Mouse (Mus musculus) urinary bladder, postnatal 10 days (tissue): ENCODE data around the gene Bag1.

Experiments
- DNase-seq: peaks from one replicate; pipeline ENCODE4 v3.0.0; 2022; ENCODE audit warnings: low spot score

Bag1 gene

DNA sequence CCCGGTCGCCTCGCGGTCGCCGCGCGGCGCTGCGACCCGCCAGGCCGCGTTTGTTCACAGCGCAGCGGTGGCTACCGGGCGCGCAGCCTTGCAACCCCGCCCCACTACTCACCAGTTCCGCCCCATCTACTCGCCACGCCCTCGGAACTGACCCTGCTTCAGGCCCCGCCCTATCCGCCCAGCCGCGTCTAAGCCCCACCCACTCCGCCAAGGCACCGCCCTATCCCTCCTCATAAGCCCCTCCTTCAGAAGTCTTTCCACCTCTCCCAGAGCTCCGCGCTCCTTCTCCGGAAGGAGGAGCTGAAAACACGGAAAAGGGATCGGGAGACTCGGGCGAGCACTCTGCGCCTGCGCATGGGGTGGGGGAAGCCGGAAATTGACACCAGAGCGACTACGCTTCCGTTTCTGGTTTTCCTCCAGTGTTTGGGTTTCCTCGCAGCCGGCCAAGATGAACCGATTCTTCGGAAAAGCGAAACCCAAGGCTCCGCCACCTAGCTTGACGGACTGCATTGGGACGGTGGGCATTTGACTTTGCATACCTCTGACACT lies at the start of gene Bag1, which contains the start of gene Chmp5:
Gene Bag1 (minus strand): TSS at position 135 of the 549 bp plus-strand sequence.
Gene Chmp5 (plus strand): TSS at position 248 of the 549 bp plus-strand sequence.
- DNase-seq: peak; percentile 94

DNA sequence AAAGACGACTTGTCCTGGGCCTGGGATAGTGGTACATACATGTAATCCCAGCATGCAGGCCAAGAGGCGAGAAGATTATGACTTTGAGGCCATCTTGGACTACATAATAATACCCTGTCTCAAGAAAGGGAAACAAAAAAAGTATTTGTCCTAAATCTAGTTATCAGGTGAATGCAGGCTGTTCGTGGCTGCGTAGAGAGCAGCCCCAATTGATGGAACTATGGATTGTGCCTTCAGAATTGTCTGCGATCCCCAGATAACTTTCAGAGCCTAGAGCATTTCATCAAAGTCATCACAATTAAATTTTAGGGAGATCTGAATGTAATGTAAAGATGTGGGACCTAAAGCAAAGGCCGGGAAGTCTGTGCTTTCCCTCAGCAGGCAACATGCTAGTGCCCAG lies 48.2 kb upstream of the Bag1 start:
- DNase-seq: no peak

DNA sequence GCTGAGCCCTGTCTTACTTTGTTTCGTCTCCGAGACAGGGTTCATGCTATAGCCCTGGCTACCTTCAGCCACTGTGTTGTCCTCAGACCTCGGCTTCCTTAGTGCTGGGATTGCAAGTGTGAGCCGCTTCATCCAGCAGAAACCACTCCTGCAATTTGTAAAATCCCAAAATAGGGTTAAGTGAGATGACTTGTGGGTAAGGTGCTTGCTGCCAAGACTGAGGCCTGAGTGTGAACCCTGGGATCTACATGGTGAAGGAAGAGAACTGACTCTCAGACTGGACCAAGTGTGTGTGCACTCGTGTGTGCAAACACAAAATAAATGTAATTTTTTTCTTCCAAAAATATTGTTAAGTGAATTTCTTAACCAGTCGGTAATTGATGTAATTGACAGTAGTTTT lies 41.5 kb upstream of the Bag1 start:
- no peak for DNase-seq

DNA sequence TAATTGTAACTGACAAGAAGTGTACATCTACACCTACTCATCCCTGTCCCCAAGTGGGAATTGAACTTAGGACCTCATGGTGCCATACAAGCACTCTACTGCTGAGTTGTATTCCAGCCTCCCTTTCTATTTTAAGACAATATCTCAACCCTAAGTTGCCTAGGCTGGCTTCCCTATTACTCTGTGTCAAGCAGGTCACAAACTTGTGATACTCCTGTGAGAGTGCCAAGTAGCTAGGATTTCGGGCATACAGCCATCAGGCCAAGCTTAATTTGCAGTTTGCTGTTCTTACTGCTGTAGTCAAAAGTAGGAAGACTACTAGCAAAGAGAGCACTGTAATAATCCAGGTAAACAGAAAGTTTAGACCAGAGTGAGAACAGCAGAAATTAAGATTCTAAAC lies 35.6 kb upstream of the Bag1 start:
- DNase-seq: no peak

DNA sequence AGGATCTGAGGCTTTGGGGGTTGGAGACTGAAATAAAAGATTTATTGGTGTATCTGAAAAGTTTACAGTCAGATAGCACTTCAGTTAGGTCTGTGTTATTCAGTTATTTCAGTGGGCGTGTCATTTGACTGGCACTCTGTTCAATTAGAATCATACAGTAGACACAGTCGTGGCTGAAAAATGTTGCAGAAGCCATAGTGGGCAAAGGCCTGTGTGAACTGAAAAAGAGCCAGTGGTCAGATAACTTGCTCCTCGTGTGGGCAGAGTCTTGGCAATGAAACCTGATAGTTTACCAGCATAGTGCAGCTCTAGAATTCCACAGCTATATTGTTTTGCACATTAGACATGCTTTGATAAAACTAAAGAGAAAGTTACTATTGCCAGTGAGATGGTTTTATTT lies 34.4 kb upstream of the Bag1 start:
- no peak for DNase-seq

DNA sequence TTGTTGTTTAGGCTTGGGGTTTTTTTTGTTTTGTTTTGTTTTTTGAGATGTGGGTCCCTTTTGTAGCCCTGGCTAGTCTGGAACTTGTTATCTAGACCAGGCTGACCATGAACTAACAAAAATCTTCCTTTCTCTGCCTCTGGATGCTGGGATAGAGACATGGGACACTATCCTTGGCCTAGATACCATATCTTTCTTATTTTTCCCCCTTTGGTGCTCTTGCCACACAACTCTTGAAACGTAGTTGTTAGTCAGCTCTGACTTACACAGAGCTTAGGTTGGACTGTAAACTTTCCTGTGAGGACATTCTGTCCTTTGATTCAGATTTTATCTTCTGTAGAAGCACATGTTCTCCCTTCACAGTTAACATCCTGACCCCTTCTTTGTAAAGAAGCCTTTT lies 31.3 kb upstream of the Bag1 start:
- DNase-seq: no peak

DNA sequence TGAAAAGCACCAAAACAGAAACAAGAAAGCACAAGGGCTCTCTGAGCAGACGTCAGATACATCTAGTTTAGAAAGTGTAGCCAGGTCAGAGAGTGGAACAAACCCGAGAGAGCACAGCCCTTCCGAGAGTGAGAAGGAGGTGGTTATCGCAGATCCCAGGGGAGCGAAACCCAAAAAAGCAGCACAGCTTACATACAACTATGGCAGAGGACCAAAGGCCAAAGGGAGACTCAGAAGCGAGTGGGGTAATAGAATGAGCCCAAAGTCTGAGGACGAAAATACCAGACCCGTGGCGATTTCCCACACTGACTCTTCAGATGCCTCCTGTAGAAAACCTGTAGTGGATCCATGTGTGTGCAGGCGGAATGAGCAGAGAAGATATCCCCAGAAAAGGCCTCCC lies 28.6 kb upstream of the Bag1 start:
- no peak for DNase-seq

DNA sequence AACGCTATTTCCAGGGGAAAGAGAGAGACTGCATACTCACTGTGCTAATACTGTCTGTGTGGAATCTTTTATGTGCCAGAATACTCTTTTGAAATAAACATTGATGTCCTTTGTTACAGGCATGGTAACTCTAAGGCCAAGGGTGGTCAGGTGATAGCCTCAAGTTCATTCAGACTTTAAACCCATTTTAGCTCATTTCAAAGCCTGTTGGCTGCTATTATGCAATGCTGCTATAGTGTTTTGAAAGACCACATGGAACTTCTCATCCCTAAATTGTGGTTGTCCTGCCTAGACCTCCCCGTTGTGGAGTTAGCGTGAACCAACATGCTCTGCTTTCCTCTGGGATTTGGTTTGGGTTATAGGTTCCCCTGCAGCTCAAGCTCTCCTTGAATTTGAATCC lies 27.6 kb upstream of the Bag1 start:
- no peak for DNase-seq

DNA sequence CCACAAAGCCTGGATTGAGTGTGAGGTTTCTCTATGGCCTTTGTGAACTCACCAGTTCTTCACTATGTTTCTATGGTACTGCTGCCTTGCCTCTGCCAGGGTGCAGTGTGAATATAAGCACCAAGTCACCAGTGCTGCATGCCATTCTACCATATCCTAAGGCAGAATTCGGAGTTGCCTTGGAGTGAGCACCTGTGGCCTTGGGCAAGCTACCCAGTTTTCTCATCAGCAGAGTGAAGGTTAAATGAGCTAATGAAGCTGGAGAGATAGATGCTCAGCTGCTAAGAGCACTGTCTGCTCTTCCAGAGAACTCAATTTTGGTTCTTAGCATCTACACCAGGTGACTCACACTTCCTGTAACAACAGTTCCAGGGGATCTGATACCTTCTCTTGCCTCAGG lies 25.9 kb upstream of the Bag1 start:
- DNase-seq: no peak

DNA sequence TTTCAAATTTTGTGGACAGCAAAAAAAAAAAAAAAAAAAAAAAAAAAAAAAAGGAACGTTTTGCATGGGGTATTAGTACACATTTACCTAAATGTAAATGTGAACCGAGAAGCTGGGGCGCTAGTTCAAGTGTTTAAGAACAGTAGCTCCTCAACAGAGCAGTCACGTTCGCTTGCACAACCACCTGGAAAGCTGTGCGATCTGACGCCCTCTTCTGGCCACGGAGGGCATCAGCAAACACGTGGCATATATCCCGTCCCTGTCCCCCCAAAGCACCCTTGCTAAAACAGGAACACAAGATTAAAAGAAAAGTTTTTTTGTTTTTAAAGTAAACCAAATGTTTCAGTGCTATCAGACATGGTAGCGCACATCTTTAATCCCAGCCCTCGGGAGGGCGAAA lies 23.6 kb upstream of the Bag1 start:
- no peak for DNase-seq

DNA sequence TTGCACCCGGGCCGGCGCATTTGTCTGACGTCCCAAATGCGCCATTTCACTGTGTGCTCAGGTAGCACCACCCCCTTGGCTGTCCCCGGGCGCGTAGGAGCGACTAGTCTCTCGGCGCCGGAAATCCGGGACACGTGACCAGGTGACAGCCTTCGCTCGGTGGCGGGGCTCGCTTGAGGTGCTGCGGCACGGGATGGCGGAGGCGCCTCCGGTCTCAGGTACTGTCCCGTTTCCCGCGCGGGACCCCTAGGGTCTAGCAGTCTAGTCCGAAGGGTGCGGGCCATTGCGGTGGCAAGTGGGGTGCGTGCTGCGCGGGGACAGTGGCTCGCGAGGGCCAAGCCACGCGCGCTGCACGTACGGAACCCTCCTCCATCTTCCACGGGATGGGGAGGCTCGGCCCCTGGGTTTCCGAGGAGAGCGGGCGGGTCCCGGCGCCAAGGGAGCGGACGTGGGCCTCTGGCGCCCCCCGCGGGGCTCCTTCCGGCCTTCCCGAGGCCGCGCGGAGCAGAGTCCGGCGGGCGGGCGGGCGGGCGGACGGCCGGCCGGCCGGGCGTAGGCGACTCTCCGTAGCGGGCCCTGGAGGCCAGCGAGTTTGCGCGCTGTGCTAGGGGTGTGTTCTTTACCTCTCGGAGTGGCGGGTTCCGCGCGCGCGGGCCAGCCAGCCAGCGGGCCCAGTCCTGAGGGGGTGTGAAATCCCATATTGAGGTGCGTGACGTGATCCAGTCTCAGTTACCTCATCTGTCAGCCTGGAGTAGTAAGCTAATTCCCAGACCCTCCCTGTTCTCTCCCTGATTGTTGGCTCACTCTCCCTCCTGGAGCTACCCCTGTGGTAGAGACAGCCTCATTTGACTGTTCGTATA lies 23.0 kb upstream of the Bag1 start, which contains the start of gene Nfx1:
Gene Nfx1 (plus strand): TSS at position 65 of the 860 bp plus-strand sequence.
- DNase-seq: peak; percentile 86

DNA sequence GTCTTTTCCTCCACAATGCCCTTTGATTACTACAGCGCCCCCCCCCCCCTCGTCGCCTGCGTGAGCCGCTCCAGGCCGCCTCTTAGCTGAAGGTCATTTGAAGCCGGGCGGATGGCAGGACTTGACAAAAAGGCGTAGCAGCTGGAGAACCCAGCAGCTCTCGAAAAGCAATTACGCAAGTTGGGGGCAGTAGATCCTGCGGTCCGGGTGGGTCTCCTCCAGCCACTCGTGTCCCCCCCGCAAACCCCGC lies 22.4 kb upstream of the Bag1 start:
- DNase-seq: no peak

DNA sequence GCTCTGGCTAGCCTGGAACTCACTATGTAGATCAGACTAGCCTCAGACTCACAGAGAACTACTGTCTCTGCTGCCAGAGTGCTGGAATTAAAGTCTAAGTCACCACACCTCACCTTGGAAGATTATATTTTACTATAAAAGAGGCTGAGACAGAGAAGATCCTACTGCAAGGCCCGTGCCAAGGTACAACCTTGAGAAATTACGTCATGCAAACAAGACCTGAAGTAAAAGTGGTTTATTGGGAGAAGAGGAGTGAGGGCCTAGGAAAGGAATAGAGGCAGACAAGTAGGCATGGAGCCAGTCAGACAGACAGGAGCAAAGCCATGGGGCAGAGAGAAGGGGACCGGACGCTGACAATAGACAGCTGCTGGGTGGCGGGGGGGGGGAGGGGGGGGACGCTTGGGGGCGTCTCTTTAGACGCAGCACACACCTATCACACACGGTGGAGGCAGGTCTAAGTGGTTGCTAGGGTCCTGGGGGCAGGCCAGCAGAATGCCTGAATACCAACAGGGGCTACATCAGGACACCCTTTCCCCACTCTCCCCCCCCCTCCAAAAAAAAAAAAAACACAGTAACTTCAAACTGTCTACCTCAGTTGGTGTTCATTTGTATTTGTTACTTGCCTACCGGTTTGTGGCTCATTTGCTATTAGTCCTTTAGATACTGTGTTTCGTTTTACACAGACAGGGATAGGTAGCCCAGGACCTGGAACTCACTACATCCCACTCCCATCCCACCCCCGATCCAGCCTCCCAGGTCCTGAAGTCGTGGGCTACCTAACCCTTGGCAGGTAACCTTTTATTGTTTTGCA lies 21.9 kb upstream of the Bag1 start:
- no peak for DNase-seq

DNA sequence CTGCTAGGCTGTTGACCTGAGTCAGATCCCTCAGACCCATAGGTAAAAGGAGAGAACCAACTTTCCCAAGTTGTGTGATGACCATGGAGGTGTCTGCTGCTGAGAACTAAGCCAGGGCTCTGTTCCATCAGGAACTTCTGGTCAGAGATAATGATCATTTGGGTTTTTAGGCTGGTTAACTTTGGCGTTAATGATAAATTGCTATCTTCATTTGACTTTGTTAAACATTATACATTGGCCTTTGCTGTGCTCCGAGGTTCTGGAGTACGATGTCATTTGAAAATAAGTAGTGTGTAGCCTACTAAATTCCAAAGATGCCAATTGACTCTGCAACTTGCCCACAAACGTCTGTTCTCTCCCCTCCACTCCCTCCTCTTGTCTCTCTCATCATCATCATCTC lies 21.1 kb upstream of the Bag1 start:
- DNase-seq: no peak

DNA sequence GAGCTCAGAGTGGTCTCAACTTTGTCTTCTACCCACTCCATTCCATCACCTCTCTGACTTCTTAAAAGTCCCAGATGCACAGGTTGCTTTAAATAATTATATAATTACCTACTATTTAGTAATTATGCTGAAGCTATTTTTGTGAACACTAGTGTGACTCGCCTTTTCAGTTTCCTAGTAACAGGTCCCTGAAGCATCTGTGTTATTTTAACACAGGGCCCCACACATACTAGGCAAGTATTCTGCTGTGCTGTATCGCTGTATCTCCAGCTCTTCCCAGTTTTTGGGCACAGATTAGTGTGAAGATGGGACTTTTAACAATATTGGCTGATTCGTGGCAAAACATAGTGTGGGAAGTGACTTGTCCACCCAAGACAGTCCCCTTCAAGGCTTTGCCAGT lies 15.4 kb upstream of the Bag1 start:
- no peak for DNase-seq

DNA sequence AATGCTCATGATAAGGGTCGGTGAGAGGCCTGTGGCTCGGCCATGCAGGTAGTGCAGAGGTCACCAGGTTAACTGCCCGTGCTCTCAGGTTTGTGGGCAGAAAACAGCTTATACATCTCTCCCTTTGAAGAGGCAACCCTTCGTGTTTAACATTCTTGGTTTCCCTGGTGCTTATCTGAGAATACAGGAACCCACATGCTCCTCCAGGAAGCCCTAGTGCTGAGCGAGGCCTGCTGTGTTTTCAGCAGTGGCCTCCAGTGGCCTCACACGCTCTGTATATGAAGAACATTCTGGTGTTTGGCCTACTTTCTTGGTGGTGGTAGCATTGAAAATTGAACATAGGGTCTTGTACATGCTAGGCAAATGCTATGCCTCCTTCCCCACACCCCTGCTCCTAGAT lies 7.8 kb upstream of the Bag1 start:
- no peak for DNase-seq

DNA sequence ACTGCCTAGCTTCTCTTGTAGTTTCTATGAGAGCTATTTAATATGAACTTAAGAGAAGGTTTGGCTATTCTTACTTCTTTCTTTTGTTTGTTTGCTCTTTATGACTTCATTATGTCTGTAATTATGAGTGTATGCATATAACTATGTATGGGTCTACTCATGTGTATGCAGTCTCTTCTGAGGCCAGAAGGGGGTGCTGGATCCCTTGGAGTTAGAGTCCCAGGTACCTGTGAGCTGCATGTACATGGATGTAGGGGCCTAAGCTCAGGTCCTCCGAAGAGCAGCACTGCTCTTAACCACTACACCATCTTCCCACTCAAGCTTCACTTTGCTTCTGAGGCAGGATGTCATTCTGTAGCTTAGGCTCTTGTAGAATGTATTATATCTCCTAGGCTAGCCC lies 5.4 kb upstream of the Bag1 start:
- DNase-seq: no peak

DNA sequence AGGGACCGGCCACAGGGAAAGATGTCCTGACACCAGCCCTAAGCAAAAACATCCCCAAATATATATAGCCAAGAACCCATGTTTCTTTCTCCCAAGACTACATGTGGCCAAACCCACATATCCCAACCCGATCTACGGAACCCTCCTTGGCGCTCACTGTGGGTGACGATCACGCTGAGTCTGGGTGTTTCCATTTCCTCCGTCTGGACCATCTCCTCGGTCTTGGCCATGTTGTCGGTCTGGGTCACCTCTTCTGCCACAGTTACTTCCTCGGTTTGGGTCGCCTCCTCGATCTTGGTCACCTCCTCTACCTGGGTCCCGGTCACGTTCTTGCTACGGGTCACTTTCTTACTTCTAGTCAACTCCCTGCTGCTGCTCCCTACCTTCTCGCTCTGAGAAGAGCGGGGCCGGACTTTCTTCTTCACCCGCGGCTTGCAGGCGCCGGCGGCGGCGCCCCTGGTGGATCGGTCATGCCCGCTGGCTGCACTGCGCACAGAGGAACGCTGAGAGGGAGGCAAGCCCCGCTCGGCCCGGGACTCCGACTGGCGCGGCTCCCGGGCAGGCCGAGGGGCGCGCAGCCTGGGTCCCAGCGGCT lies 432 bp downstream of the Bag1 start:
- no peak for DNase-seq

DNA sequence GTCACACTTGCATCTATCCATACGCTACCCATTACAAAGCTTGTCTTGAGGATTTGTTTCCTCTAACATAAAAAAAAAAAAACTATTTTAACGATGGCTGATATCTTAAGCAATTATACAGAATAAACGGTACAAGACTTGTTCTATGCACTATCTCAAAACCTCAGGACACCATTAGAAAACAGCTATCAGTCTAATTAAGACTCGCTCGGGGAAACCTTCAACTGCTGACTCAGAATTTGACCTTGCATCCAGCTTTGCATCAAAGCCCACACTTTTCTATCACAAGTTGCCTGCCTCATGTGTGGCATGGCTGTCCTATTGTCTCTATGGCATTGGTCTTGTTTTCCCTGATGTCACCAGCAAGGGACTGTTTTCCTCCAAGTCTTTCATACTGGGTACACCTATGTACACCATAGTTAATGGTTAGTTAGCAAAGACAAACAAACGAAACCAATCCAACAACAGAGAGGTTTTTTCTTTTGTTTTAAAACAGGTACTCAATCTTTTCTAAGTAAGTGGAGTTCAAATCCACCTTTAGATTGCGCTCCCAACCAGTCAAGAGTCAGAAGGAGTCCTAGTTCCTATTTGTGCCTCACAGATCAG lies 1.5 kb downstream of the Bag1 start:
- no peak for DNase-seq

DNA sequence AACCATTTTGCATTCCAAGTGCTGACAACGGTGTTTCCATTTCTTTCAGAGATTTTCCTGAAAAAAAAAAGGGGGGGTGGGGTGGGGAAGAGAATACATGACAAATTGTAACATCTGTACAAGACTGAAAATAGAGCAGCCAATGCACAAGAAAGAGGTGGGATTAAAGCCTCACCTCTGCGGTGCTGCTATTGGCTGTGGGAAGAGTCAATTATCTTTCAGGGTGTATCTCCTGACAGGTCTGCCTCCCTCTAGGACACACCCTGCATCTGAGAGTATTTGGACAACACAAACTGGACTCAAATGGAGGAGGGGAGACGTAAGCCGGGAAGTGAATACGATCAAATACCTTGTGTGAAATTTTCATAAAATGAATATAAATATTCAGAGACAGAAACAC lies 4.4 kb downstream of the Bag1 start:
- DNase-seq: no peak

DNA sequence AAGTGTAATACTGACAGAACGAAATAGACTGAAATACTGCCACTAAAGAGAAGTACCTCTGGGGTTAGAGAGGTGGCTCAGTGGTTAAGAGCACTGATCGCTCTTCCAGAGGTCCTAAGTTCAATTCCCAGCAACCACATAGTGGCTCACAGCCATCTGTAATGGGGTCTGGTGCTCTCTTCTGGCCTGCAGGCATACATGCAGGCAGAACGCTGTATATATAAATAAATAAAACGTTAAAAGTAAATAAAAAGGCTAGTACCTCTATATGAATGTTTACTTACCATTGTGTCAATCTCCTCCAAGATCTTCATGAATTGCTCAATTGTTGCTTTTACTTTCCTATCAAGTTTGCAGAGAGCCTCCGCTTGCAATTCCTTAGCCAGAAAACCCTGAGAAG lies 9.3 kb downstream of the Bag1 start:
- DNase-seq: no peak

DNA sequence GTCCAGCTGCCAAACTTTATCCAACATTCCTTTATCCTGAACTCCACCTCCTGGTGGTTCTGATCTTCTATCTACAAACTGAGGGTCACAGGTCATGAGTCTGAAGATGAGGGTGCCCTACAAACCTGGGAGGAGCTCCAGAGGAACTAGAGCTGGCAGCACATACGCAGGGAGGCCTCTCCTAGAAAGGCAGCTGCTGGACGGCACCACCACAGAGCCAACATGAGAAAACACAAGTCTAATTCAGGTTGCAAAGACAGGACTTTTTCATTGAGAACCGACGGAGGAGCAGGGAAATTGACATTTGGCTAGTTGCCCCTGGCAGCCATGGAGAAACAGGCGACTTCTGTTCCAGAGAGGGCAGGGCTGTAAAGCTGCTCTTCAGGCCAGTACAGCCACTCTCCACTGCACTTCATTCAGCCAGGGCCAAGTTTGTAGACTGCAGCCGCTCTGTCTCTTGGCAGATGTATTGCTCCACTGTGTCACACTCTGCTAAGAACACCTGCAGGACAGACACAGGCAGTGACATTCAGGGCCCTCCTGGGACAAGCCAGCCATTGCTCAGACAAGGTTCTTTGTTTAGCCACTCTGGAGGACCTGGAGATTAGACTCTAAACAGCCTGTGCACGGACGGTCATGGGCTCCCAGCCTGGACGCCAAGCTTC lies 11.8 kb downstream of the Bag1 start:
- DNase-seq: no peak
